Mouse (Mus musculus) midbrain, postnatal 0 days (tissue): ENCODE measurements around the gene Gne. TPM values are rescaled to one million over a fixed set of nuclear protein-coding genes. Genes with fewer than 3 reads are reported as not detected.

Experiments
- ATAC-seq: fragments of 200-750 bp; cut with Nextera tagmentation; 2 replicates; pipeline ENCODE4 v1.8.0; 2017; ENCODE audit warnings: moderate number of reproducible peaks, mild to moderate bottlenecking, moderate TSS enrichment, moderate library complexity; ENCODE audit not compliant: low FRiP score
- DNase-seq: peaks from one replicate; pipeline ENCODE4 v3.0.0-alpha.2; 2015; ENCODE audit warnings: low spot score
- H3K27ac ChIP-seq: fragments of 300-500 bp; sonication (generic); 2 replicates; pipeline ENCODE4 v1.5.1; 2014; ENCODE audit warnings: low read depth, mild to moderate bottlenecking, low read length, mixed read lengths
- H3K27me3 ChIP-seq: fragments of 300-500 bp; sonication (generic); 2 replicates; pipeline ENCODE4 v1.6.1; 2014; ENCODE audit warnings: low read length, control low read depth, mixed read lengths; ENCODE audit not compliant: insufficient read depth
- H3K36me3 ChIP-seq: fragments of 300-500 bp; sonication (generic); 2 replicates; pipeline ENCODE4 v1.6.1; 2014; ENCODE audit warnings: low read length, control low read depth, mixed read lengths; ENCODE audit not compliant: insufficient read depth
- H3K4me1 ChIP-seq: fragments of 300-500 bp; sonication (generic); 2 replicates; pipeline ENCODE4 v1.6.1; 2014; ENCODE audit warnings: mild to moderate bottlenecking, control low read depth, antibody characterized with exemption, low read length, mixed read lengths; ENCODE audit not compliant: insufficient read depth
- H3K4me2 ChIP-seq: fragments of 300-500 bp; sonication (generic); 2 replicates; pipeline ENCODE4 v1.6.1; 2014; ENCODE audit warnings: low read depth, mild to moderate bottlenecking, low read length, mixed read lengths; ENCODE audit not compliant: poor library complexity, severe bottlenecking
- H3K4me3 ChIP-seq: fragments of 300-500 bp; sonication (generic); 2 replicates; pipeline ENCODE4 v1.5.1; 2014; ENCODE audit warnings: low read depth, mild to moderate bottlenecking, low read length, moderate library complexity
- H3K9ac ChIP-seq: fragments of 300-500 bp; sonication (generic); replicated peaks from 2 replicates; pipeline ENCODE4 v1.6.1; 2014; ENCODE audit warnings: mild to moderate bottlenecking, low read length, moderate library complexity, mixed read lengths; ENCODE audit not compliant: poor library complexity, severe bottlenecking
- H3K9me3 ChIP-seq: fragments of 300-500 bp; sonication (generic); 2 replicates; pipeline ENCODE4 v1.6.1; 2016; ENCODE audit warnings: low read length, control low read depth
- CTCF ChIP-seq: IDR thresholded peaks from 2 replicates; pipeline ENCODE4 v1.5.1; 2016; ENCODE audit warnings: antibody characterized with exemption, mild to moderate bottlenecking
- WGBS: fragments of 180-500 bp; shearing (Covaris S2); extraction: QIAGEN DNeasy Blood & Tissue Kit; methylation state at CpG from one replicate; pipeline ENCODE4 v1.1.7; 2014; 5-methylcytosine and 5-hydroxymethylcytosine counted together
- polyA plus RNA-seq: library from polyadenylated mRNA; unstranded; fragments of >200 nt; fragmentation: Nextera tagmentation; extraction: Ambion mirVana; gene quantifications from 2 replicates; pipeline ENCODE4 v1.2.1, GENCODE M21; 2015
- total RNA-seq: library from RNA; depleted of rRNA; stranded (reverse); fragments of >200 nt; gene quantifications from 2 replicates; pipeline ENCODE4 v1.2.3, GENCODE M21; 2014

Gne gene
- total and polyA plus RNA-seq, 2 experiments from 2014 or later = 26.8 to 42.4 TPM

GRCm38 (mm10) chr4:44110771-44111170, 26.8 kb upstream of the Gne start:
- H3K27ac ChIP-seq = no peak overlapping the region
- no peaks in the 10 kb centered on the region for H3K9me3 ChIP-seq
- TF ChIP-seq CTCF = no peak
- no peak overlapping the region for H3K9ac ChIP-seq
- 92% methylated on average over 7 of the region's 7 CpGs for WGBS
- no peaks in the 10 kb centered on the region for H3K27me3 ChIP-seq
- peaks cover 3% of the 10 kb centered on the region for H3K4me1 ChIP-seq
- no peak overlapping the region for H3K4me3 ChIP-seq
- no peaks in the 10 kb centered on the region; the same call in 1 of the 2 replicates for H3K36me3 ChIP-seq
- no peak overlapping the region for H3K4me2 ChIP-seq
- DNase-seq = no peak
- no peak for ATAC-seq

- Histone ChIP-seq H3K9ac (no peak overlapping the region), H3K4me3 (no peak overlapping the region), H3K36me3 (no peaks in the 10 kb centered on the region; the same call in 1 of the 2 replicates), H3K27me3 (no peaks in the 10 kb centered on the region), H3K9me3 (no peaks in the 10 kb centered on the region), H3K27ac (no peak overlapping the region), H3K4me2 (no peak overlapping the region), H3K4me1 (peaks cover 3% of the 10 kb centered on the region; the same call in 1 of the 2 replicates)
- TF ChIP-seq CTCF = no peak
- WGBS = 94% methylated on average over 6 of the region's 6 CpGs
- ATAC-seq (no peak), DNase-seq (no peak)
These were observed 24.3 kb upstream of the Gne start for GRCm38 (mm10) chr4:44108297-44108696.

- ATAC-seq = no peak
- no peaks in the 10 kb centered on the region for H3K9me3 ChIP-seq
- no peak overlapping the region for H3K4me2 ChIP-seq
- no peaks in the 10 kb centered on the region; the same call in 1 of the 2 replicates for H3K36me3 ChIP-seq
- 54% methylated on average over 6 of the region's 6 CpGs for WGBS
- no peak for DNase-seq
- peaks cover 3% of the 10 kb centered on the region; the same call in 1 of the 2 replicates for H3K4me1 ChIP-seq
- peak; percentile 5; the same call in 1 of the 2 replicates for TF ChIP-seq CTCF
- H3K27ac ChIP-seq = no peak overlapping the region
- no peaks in the 10 kb centered on the region for H3K27me3 ChIP-seq
- no peak overlapping the region for H3K9ac ChIP-seq
- H3K4me3 ChIP-seq = no peak overlapping the region
These were observed 23.4 kb upstream of the Gne start for GRCm38 (mm10) chr4:44107339-44107738.

GRCm38 (mm10) chr4:44106297-44106821, 22.4 kb upstream of the Gne start:
- no peak overlapping the region for H3K9ac ChIP-seq
- H3K4me3 ChIP-seq = peak overlapping the region; percentile 14
- WGBS = 20% methylated on average over 18 of the region's 18 CpGs
- no peak overlapping the region for H3K27ac ChIP-seq
- ATAC-seq (no peak), DNase-seq (peak; percentile 38)
- no peaks in the 10 kb centered on the region; the same call in 1 of the 2 replicates for H3K36me3 ChIP-seq
- no peak for TF ChIP-seq CTCF
- H3K27me3 ChIP-seq = no peaks in the 10 kb centered on the region
- H3K4me1 ChIP-seq = peaks cover 3% of the 10 kb centered on the region; the same call in 1 of the 2 replicates
- peak overlapping the region; percentile 39 for H3K4me2 ChIP-seq
- H3K9me3 ChIP-seq = no peaks in the 10 kb centered on the region

- H3K27me3 ChIP-seq = no peaks in the 10 kb centered on the region
- DNase-seq (no peak), ATAC-seq (no peak)
- 54% methylated on average over 8 of the region's 8 CpGs for WGBS
- H3K27ac ChIP-seq = no peak overlapping the region
- no peak overlapping the region for H3K4me2 ChIP-seq
- peaks cover 3% of the 10 kb centered on the region; the same call in 1 of the 2 replicates for H3K4me1 ChIP-seq
- H3K36me3 ChIP-seq = no peaks in the 10 kb centered on the region
- H3K9ac ChIP-seq = no peak overlapping the region
- no peak for TF ChIP-seq CTCF
- H3K9me3 ChIP-seq = no peaks in the 10 kb centered on the region
- H3K4me3 ChIP-seq = no peak overlapping the region
These were observed 20.4 kb upstream of the Gne start for GRCm38 (mm10) chr4:44104195-44104917.

GRCm38 (mm10) chr4:44103620-44104019, 19.6 kb upstream of the Gne start:
- Histone ChIP-seq H3K9ac (no peak overlapping the region), H3K27me3 (no peaks in the 10 kb centered on the region), H3K27ac (no peak overlapping the region), H3K4me3 (no peak overlapping the region), H3K4me2 (no peak overlapping the region), H3K4me1 (peaks cover 3% of the 10 kb centered on the region; the same call in 1 of the 2 replicates), H3K36me3 (no peaks in the 10 kb centered on the region), H3K9me3 (no peaks in the 10 kb centered on the region)
- DNase-seq = no peak
- WGBS = 91% methylated on average over 8 of the region's 8 CpGs
- no peak for ATAC-seq
- no peak for TF ChIP-seq CTCF
